Mouse (Mus musculus) limb, embryonic 10.5 days (tissue): Measurements from ENCODE around the gene Zscan5b. TPM values are rescaled to one million over a fixed set of nuclear protein-coding genes. Genes with fewer than 3 reads are reported as not detected.

Source experiments
- DNase-seq: peaks from one replicate; pipeline ENCODE4 v3.0.0-alpha.2; 2017; ENCODE audit warnings: low spot score
- H3K27ac ChIP-seq: fragments of 300-500 bp; sonication (generic); 2 replicates; pipeline ENCODE4 v1.5.1; 2016; ENCODE audit warnings: mild to moderate bottlenecking
- H3K27me3 ChIP-seq: fragments of 300-500 bp; sonication (generic); 2 replicates; pipeline ENCODE4 v1.6.1; 2016; ENCODE audit warnings: low read depth, mild to moderate bottlenecking; ENCODE audit not compliant: poor library complexity, severe bottlenecking
- H3K36me3 ChIP-seq: fragments of 300-500 bp; sonication (generic); 2 replicates; pipeline ENCODE4 v1.6.1; 2016; ENCODE audit warnings: mild to moderate bottlenecking, moderate library complexity
- H3K4me1 ChIP-seq: fragments of 300-500 bp; sonication (generic); 2 replicates; pipeline ENCODE4 v1.6.1; 2016
- H3K4me3 ChIP-seq: fragments of 300-500 bp; sonication (generic); 2 replicates; pipeline ENCODE4 v1.5.1; 2016; ENCODE audit warnings: mild to moderate bottlenecking, moderate library complexity
- H3K9me3 ChIP-seq: fragments of 300-500 bp; sonication (generic); replicated peaks from 2 replicates; pipeline ENCODE4 v1.6.1; 2016; ENCODE audit warnings: mild to moderate bottlenecking
- WGBS: fragments of 180-500 bp; shearing (Covaris S2); methylation state at CpG from one replicate; pipeline ENCODE4 v1.1.7; 2016; 5-methylcytosine and 5-hydroxymethylcytosine counted together
- polyA plus RNA-seq: library from polyadenylated mRNA; unstranded; fragments of >200 nt; fragmentation: Nextera tagmentation; extraction: Ambion mirVana; gene quantifications from 2 replicates; pipeline ENCODE4 v1.2.1, GENCODE M21; 2016

The Zscan5b gene
- polyA plus RNA-seq, 1 experiment from 2014 or later = not detected

- Histone ChIP-seq H3K4me3 (peak overlapping the region; percentile 65), H3K27ac (peak overlapping the region; percentile 82), H3K4me1 (peaks cover 15% of the 10 kb centered on the region), H3K9me3 (no peaks in the 10 kb centered on the region), H3K36me3 (no peaks in the 10 kb centered on the region), H3K27me3 (no peaks in the 10 kb centered on the region)
- peak; percentile 33 for DNase-seq
- 38% methylated on average over 15 of the region's 15 CpGs for WGBS
These were observed 64.9 kb downstream of the Zscan5b start for GRCm38 (mm10) chr7:6286921-6287531.

Other genes starting within 250 kb of the Zscan5b start
- gene Vmn1r65, start 211.3 kb upstream of the Zscan5b start, polyA plus RNA-seq = not detected in 2 replicates
- gene Nlrp4c, start 177.1 kb upstream of the Zscan5b start, polyA plus RNA-seq = not detected in 2 replicates
- 29.8 and 32.4 TPM in 2 replicates for gene Zfp787, start 66.3 kb upstream of the Zscan5b start, polyA plus RNA-seq
- 85.6 and 88.3 TPM in 2 replicates for gene Zfp444, start 50.1 kb upstream of the Zscan5b start, polyA plus RNA-seq
- gene Galp, start 25.2 kb upstream of the Zscan5b start, polyA plus RNA-seq = not detected in 2 replicates
- gene Epp13, start 30.4 kb downstream of the Zscan5b start, polyA plus RNA-seq = not detected in 2 replicates
- gene Zfp667, start 64.3 kb downstream of the Zscan5b start, polyA plus RNA-seq = 5.2 and 6.4 TPM in 2 replicates
- gene Zfp583, start 109.0 kb downstream of the Zscan5b start, polyA plus RNA-seq = 5.2 and 6.7 TPM in 2 replicates
- 2.6 and 2.8 TPM in 2 replicates for gene Gm3854, start 121.5 kb downstream of the Zscan5b start, polyA plus RNA-seq
- gene Zfp78, start 141.0 kb downstream of the Zscan5b start, polyA plus RNA-seq = 1.3 and 1.4 TPM in 2 replicates
- 9.2 and 13.9 TPM in 2 replicates for gene Zfp28, start 161.0 kb downstream of the Zscan5b start, polyA plus RNA-seq
- gene Smim17, start 176.4 kb downstream of the Zscan5b start, polyA plus RNA-seq = 0.09 and 0.34 TPM in 2 replicates
- gene Gm20715, start 188.0 kb downstream of the Zscan5b start, polyA plus RNA-seq = 0.03 TPM in 1 of 2 replicates, not detected in the other
- gene Olfr1344, start 216.4 kb downstream of the Zscan5b start, polyA plus RNA-seq = not detected in 2 replicates
- gene Olfr1336, start 233.9 kb downstream of the Zscan5b start, polyA plus RNA-seq = not detected in 2 replicates
- gene Olfr1346, start 244.8 kb downstream of the Zscan5b start, polyA plus RNA-seq = not detected in 2 replicates